Comparison of ENCODE assay signal across 24 mouse cellular contexts in genomic region chr9:112153972-112154371, GRCm38 (mm10).
"Had no signal": no experiment of that assay in that cellular context is flagged by ENCODE, and none has a peak within 500 bp of the region (broad histone marks: within the 10 kb centered on the region; RNA-seq: fewer than 3 reads in every experiment).

No protein-coding gene starts in this region.

- H3K36me3 ChIP-seq: heart, embryonic 10.5 days; heart, embryonic 12.5 days; limb, embryonic 10.5 days; limb, embryonic 12.5 days; liver, embryonic 13.5 days had no signal

- H3K4me3 ChIP-seq: gastrocnemius, adult 2 months; heart, embryonic 10.5 days; heart, embryonic 12.5 days; hindbrain, embryonic 13.5 days; hindbrain, embryonic 15.5 days; layer of hippocampus, adult 2 months; left cerebral cortex, adult 2 months; limb, embryonic 10.5 days; limb, embryonic 12.5 days; liver, embryonic 13.5 days had no signal

- H3K27ac ChIP-seq: gastrocnemius, adult 2 months; heart, embryonic 10.5 days; hindbrain, embryonic 13.5 days; hindbrain, embryonic 15.5 days; hindbrain, postnatal 0 days; layer of hippocampus, adult 2 months; left cerebral cortex, adult 2 months; limb, embryonic 10.5 days; limb, embryonic 12.5 days; liver, embryonic 13.5 days had no signal

- H3K27me3 ChIP-seq: heart, embryonic 12.5 days; hindbrain, embryonic 13.5 days; hindbrain, embryonic 15.5 days; limb, embryonic 12.5 days; liver, embryonic 13.5 days had no signal

- H3K9me3 ChIP-seq: heart, embryonic 10.5 days; heart, embryonic 12.5 days; hindbrain, embryonic 13.5 days; hindbrain, embryonic 15.5 days; limb, embryonic 10.5 days; limb, embryonic 12.5 days; liver, embryonic 13.5 days had no signal

- ATAC-seq: hindbrain, postnatal 0 days; intestine, embryonic 16.5 days had no signal

- H3K9ac ChIP-seq: heart, embryonic 12.5 days; hindbrain, embryonic 13.5 days; hindbrain, embryonic 15.5 days; limb, embryonic 12.5 days; liver, embryonic 13.5 days had no signal

- H3K4me2 ChIP-seq: heart, embryonic 12.5 days; hindbrain, embryonic 13.5 days; hindbrain, embryonic 15.5 days; limb, embryonic 12.5 days; liver, embryonic 11.5 days; liver, embryonic 13.5 days had no signal

- DNase-seq: gastrocnemius, adult 2 months; gastrocnemius, postnatal 10 days; gastrocnemius, postnatal 25 days; heart, adult 18-20 months; heart, postnatal 10 days; heart, postnatal 4 days; kidney, adult 11 months; kidney, adult 8-10 months; kidney, postnatal 10 days; kidney, postnatal 25 days; kidney, postnatal 4 days; liver; liver, embryonic 13.5 days had no signal

- H3K4me1 ChIP-seq: heart, embryonic 10.5 days; heart, embryonic 12.5 days; hindbrain, embryonic 13.5 days; hindbrain, embryonic 15.5 days; limb, embryonic 10.5 days; limb, embryonic 12.5 days had no signal
